Mouse (Mus musculus) adrenal gland, postnatal 4 days (tissue): ENCODE measurements around the gene Lurap1. TPM values are rescaled to one million over a fixed set of nuclear protein-coding genes. Genes with fewer than 3 reads are reported as not detected.

ENCODE experiments used
- DNase-seq, 2 experiments: peaks; one replicate each; pipeline ENCODE4 v3.0.0; 2021 to 2022; ENCODE audit warnings: low spot score in 2 of 2, mixed read lengths in 2 of 2
- long read RNA-seq, 2 experiments: library from polyadenylated mRNA; stranded (forward); transcript quantifications; one replicate each; pipeline ENCODE4 v2.0.0; 2021
- total RNA-seq, 2 experiments: library from RNA; stranded (reverse); gene quantifications; 2 replicates each; pipeline ENCODE4 v1.2.3; 2021

Lurap1 gene
- total RNA-seq: 1 to 10 TPM; 6.8 to 7.5 TPM
- long read RNA-seq, experiment 1, full-length matches to known transcripts: 1 of 2 reads
- long read RNA-seq, experiment 1, partial matches to known transcripts: 0 of 2 reads
- long read RNA-seq, experiment 1, other reads (novel, unspliced or antisense): 1 of 2 reads
- long read RNA-seq, experiment 2, full-length matches to known transcripts: 2 of 3 reads
- long read RNA-seq, experiment 2, partial matches to known transcripts: 0 of 3 reads
- long read RNA-seq, experiment 2, other reads (novel, unspliced or antisense): 1 of 3 reads

DNA sequence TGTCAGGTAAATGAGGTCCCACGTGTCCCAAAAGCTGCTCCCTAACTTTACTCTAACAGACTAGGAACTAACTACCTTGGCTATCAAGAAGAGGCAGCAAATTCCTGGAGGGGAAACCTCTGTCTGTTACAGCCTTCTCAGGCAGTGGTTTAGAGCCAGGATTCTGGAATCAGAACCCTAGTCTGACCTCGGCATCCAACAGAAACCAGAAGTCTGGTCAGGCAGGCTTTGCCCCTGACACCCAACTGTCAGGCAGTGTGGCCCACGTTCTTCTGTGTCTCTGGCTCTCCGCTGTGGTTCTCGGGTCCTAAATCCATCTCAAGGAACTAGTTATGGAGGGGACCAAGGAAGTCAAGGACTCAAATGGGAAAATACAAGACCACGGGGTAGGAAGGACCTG lies at the start of gene Lurap1:
TSS of gene Lurap1 (minus strand) at position 101 of the 400 bp plus-strand sequence.
- DNase-seq: no peak

- DNase-seq: no peak
Observed at GRCm38 (mm10) chr4:116198422-116198821, 47.3 kb upstream of the Lurap1 start.

DNA sequence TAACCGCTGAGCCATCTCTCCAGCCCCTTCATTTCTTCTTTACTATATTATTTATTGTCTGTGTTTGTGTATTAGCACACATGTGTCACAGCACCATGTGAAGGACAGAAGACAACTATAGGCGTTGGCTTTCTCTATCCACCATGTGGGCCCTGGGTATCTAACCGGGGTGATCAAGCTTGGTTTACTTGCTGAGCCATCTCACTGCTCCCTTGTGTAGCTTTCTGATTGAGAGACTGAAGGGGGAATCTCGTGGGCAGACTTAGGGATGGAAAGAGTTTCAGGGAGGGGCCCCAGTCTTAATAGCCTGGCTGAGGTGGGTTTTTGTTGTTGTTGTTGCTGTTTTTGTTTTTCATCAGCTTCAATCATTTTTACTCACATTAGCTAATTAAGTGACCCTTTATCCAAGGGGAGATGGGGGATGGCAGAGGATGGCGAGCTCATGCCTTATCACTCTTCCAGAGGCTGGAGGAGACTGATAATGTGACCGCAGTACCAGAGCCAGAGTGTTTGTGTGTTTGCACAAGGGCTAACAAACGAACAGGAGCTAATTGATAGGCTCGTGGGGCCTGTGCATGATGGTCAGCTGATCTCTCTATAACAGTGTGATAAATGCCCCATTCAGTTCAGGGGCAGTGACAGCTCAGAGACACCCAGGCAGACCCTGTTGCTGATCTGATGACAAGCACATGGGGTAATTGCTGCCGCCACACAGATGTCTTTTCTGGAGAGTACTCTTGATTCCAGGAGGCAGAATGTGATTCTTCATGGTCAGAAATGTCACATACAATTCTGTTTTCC lies 42.6 kb upstream of the Lurap1 start:
- DNase-seq: no peak

- DNase-seq: no peak
Observed at GRCm38 (mm10) chr4:116192286-116192835, 41.2 kb upstream of the Lurap1 start.

GRCm38 (mm10) chr4:116185083-116185482 lies 33.9 kb upstream of the Lurap1 start:
- DNase-seq: no peak

GRCm38 (mm10) chr4:116182745-116183144 lies 31.6 kb upstream of the Lurap1 start:
- DNase-seq: no peak

DNA sequence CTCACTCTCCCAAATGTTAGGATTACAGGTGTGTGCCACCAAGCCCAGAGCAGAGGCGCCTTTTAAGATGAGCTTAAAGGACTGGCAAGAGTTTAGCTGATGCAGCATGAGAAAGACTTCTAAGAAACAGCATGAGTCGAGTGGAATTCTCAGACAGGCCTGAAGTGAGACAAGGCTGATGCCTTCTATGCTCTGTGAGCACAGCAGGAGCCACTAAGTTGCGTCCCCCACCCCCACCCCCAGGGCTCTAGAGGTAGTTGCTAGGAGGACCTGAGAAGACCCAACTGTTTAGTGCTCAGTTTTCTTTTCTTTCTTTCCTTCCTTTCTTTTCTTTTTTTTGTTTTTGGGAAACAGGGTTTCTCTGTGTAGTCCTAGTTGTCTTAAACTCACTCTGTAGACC lies 30.9 kb upstream of the Lurap1 start:
- no peak for DNase-seq

DNA sequence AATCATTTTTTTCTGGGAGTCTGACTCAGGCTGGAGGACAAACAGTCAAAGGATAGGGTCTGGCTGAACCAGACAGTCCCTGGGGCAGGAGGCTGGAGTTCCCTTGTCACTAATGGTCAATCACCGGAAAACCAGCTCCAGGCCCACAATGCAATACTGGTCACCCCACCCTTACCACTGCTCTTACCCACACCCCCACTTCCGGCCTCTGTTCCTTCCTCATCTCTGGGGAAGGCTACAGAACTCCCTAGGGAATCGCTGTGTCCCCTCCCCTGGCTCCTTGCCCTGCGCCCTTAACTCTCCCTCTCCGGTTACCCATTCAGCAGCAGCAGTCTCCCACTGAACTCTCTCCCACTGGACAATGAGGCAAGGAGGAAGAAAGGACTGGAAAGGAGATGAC lies 26.0 kb upstream of the Lurap1 start:
- no peak for DNase-seq

DNA sequence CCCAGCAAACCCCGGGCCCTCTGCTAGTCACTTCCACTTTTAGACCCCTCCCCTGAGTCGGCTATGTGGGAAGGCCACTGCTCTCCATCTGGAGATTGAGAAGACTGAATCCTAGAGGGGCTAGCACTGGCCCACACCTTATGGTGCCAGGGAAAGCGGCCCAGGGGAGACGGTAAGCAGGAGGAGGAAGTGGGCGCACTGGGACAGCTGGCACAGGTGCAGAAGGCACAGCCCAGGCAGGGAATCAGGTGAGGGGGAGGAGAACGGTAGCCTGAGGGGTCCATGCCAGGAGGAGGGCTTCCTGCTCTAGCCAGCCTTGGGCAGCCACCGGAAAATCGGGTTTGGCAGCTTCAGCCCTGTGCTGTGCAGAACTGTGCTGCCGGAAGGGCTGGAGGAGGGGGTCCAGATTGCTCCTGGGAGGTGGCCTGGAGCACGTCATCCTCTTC lies 25.4 kb upstream of the Lurap1 start:
- no peak for DNase-seq

GRCm38 (mm10) chr4:116175711-116176542 lies 24.8 kb upstream of the Lurap1 start:
- DNase-seq: no peak

- DNase-seq: no peak
Observed at GRCm38 (mm10) chr4:116175136-116175535, 24.0 kb upstream of the Lurap1 start.

GRCm38 (mm10) chr4:116174466-116175116 lies 23.5 kb upstream of the Lurap1 start:
- no peak for DNase-seq

DNA sequence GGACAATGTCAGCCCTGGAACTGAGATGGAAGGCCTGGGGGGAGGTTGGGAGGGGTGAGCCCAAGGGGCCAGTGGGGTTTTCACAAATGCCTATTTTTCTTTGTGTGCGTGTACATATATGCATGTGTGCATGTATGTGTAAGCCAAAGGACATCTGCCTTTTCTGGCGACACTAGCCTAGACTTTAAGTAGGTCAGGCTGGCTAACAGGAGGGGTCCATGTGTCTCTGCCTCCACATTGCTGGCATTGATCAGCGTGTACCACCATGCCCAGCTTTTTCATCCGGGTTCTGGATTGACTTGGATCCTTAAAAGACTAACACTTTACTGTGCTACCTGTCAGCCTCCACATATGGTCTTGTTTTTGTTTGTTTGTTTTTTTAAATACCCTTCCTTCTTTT lies 22.6 kb upstream of the Lurap1 start:
- DNase-seq: no peak

DNA sequence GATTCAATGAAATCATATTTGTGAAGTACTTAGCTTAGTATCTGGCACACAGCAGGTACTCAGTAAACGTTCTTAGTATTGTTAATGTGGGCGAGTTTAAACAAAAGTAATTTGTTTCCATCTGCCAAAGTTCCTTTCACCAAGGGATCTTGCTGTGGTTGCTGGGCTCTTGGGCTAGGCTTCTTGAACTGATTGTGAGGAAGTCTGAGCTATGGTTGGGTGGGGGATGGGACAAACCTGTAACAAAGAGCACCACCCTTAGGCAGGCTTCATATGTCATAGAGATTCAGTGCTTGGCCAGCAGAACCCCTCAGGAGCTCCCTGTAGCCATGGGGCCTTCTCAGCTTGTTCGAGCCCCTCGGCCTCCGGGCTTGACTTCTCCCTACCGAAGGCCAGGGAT lies 21.9 kb upstream of the Lurap1 start, which contains the start of the genes 1700042G07Rik and Gm49337:
TSS of gene 1700042G07Rik (plus strand) at position 301 of the 400 bp plus-strand sequence.
TSS of gene Gm49337 (plus strand) at position 313 of the 400 bp plus-strand sequence.
- no peak for DNase-seq

- no peak for DNase-seq
Observed at GRCm38 (mm10) chr4:116169353-116169672, 18.2 kb upstream of the Lurap1 start.

- DNase-seq: peak in 1 of 2 experiments; percentile 49
Observed at GRCm38 (mm10) chr4:116168617-116169352, 17.6 kb upstream of the Lurap1 start.

DNA sequence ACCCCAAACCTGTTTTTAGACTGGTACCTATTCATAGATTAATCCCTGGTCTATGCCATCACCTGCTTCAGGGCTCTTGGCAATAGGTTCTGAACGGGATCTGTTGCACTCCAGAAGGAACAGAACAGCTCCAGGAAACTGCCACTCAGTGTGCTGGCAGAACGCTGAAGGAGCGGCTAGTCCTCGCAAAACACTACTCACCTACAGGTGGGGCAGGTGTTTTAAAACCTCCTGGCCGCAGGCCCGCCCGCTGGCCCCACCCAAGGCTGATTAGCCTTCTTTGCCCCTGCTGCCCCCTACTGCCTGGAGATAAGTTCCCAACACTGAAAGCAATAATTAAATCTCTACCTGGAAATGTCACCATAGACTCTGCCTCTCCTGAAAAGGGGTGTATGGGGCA lies 16.3 kb upstream of the Lurap1 start, which contains the start of gene Tspan1:
TSS of gene Tspan1 (minus strand) at position 198 of the 400 bp plus-strand sequence.
- DNase-seq: no peak

DNA sequence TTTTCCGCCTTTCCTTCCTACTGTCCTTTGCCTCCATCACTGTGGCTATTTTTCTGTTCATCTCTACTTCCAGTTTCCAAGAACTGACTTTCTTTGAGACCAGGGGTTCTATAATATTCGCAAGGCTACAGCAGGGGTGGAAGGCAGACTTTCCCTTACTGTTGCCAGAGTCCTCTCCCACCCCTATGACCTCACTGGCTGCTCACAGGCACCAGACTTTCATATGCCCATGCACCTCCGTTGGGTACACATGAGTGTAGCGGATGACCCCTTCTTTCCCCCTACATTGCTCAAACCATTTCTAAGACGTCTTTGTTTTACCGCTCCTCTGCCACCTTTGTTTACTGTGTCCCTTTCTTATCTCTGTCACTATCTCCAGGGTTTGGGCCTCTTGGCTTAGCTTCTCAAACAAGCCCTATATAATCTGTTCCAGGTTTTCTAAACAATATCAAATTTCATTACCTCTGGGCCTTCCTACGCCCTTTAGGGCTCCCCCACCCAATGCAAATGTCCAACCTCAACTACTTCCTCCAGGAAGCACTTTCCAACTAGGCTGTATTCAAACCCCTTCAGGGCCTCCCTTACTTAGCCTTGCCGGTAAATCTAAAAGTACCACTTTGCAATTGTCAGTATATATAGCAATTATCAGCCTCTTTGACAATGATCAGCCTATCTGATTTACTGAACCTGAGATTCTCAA lies 14.7 kb upstream of the Lurap1 start:
- no peak for DNase-seq
